Mouse (Mus musculus): Measurements from ENCODE around the gene Dact3. TPM values are rescaled to one million over a fixed set of nuclear protein-coding genes. Genes with fewer than 3 reads are reported as not detected.

Gene Dact3
- polyA plus RNA-seq, 1 experiment from 2014 or later = 3.5 TPM

DNA sequence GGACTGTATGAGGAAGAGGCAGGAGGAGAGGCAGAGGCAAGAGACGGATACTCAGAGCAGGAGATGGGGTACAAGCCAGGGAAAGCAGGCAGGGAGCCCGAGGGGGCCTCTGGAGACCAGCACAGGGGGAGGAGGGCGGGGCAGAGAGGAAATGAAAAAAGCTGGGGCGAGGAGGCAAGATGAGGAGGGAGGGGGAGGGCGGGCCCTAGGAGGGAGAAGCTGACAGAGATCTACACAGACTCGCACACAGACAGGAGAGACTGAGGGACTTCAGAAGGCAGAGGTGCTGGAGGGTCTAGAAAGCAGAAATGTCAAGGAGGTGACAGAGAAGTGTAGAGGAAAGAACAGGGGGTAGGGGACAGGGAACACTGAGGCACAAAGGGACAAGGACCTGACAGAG is 31.2 kb downstream of the Dact3 start, which contains the start of gene Ptgir:
TSS of gene Ptgir (plus strand) at position 210 of the 400 bp plus-strand sequence.
- TF ChIP-seq EP300 (optimal IDR thresholded peaks at IDR 0.05) (no peak), CTCF (IDR thresholded peaks at IDR 0.05; ENCODE audit: low read depth) (no peak)
- peak within 1 kb of the TSS; percentile 18; the same call in 1 of the 2 replicates for H3K9ac ChIP-seq (ENCODE audit: low read length)
- no peak within 1 kb of the TSS for H3K4me3 ChIP-seq (ENCODE audit: low read depth, low read length)
- H3K4me2 ChIP-seq (replicated peaks; ENCODE audit: low read depth) = no peak within 1 kb of the TSS
- H3K4me1 ChIP-seq (replicated peaks; ENCODE audit: control insufficient read depth, insufficient read depth) = 0 out of 2 replicates have a peak, but pooled peaks cover 4% of the 10 kb centered on the region
- WGBS = 24% methylated on average over 4 of the region's 6 CpGs
- no peak for DNase-seq (ENCODE audit: low spot score)
- ATAC-seq (ENCODE audit: low FRiP score, low TSS enrichment) = no peak; the same call in 1 of the 2 replicates
- no peaks in the 10 kb centered on the region for H3K36me3 ChIP-seq (ENCODE audit: control insufficient read depth, insufficient read depth, low read length)
- no peaks in the 10 kb centered on the region for H3K27me3 ChIP-seq (ENCODE audit: control insufficient read depth, insufficient read depth, low read length)
- H3K27ac ChIP-seq (replicated peaks) = peak within 1 kb of the TSS; percentile 41
- no peaks in the 10 kb centered on the region for H3K9me3 ChIP-seq (ENCODE audit: control insufficient read depth, low read length)

DNA sequence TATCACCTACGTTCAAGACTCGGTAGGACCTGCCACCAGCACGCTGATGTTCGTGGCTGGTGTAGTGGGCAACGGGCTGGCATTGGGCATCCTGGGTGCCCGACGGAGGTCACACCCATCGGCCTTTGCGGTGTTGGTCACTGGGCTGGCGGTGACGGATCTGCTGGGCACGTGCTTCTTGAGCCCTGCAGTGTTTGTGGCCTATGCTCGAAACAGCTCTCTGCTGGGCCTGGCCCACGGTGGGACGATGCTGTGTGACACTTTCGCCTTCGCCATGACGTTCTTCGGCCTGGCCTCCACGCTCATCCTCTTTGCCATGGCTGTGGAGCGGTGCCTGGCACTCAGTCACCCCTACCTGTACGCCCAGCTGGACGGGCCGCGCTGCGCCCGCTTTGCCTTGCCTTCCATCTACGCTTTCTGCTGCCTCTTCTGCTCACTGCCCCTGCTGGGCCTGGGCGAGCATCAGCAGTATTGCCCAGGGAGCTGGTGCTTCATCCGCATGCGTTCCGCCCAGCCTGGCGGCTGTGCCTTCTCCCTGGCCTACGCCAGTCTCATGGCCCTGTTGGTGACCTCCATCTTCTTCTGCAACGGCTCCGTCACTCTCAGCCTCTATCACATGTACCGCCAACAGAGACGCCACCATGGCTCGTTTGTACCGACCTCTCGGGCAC is 31.9 kb downstream of the Dact3 start:
- Histone ChIP-seq H3K4me3 (ENCODE audit: low read depth, low read length) (no peak overlapping the region), H3K4me1 (replicated peaks; ENCODE audit: control insufficient read depth, insufficient read depth) (0 out of 2 replicates have a peak, but pooled peaks cover 4% of the 10 kb centered on the region), H3K9me3 (ENCODE audit: control insufficient read depth, low read length) (no peaks in the 10 kb centered on the region), H3K27ac (replicated peaks) (no peak overlapping the region), H3K4me2 (replicated peaks; ENCODE audit: low read depth) (no peak overlapping the region; the same call in 1 of the 2 replicates), H3K36me3 (ENCODE audit: control insufficient read depth, insufficient read depth, low read length) (no peaks in the 10 kb centered on the region), H3K9ac (ENCODE audit: low read length) (0 out of 2 replicates have a peak overlapping the region, but pooled peaks have one; percentile 18), H3K27me3 (ENCODE audit: control insufficient read depth, insufficient read depth, low read length) (no peaks in the 10 kb centered on the region)
- WGBS = 93% methylated on average over 41 of the region's 41 CpGs
- TF ChIP-seq CTCF (IDR thresholded peaks at IDR 0.05; ENCODE audit: low read depth) (no peak), EP300 (optimal IDR thresholded peaks at IDR 0.05) (no peak)
- ATAC-seq (ENCODE audit: low FRiP score, low TSS enrichment) (no peak), DNase-seq (ENCODE audit: low spot score) (no peak)

DNA sequence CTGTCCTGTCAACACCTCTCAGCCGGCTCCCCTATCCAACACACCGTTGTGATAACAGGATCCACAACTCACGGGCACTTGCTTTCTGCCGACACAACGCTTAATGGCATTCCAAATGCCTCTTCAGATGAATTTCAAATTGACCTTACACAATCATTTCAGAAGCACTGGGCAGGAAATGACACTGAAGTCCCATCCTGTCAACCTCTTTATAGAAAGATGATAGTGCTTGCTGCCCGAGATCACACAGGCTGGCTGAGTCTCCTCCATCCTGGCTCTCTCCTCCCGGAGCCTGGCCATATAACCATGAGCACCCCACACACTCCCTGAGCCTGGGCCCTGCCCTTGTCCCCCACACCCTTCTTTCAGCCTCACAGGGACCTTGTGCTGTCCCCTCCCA is 32.7 kb downstream of the Dact3 start:
- ATAC-seq (ENCODE audit: low FRiP score, low TSS enrichment) = no peak
- Histone ChIP-seq H3K27ac (replicated peaks) (no peak overlapping the region), H3K4me2 (replicated peaks; ENCODE audit: low read depth) (peak overlapping the region; percentile 17; the same call in 1 of the 2 replicates), H3K4me3 (ENCODE audit: low read depth, low read length) (no peak overlapping the region), H3K27me3 (ENCODE audit: control insufficient read depth, insufficient read depth, low read length) (no peaks in the 10 kb centered on the region), H3K9me3 (ENCODE audit: control insufficient read depth, low read length) (no peaks in the 10 kb centered on the region), H3K4me1 (replicated peaks; ENCODE audit: control insufficient read depth, insufficient read depth) (0 out of 2 replicates have a peak, but pooled peaks cover 4% of the 10 kb centered on the region), H3K9ac (ENCODE audit: low read length) (0 out of 2 replicates have a peak overlapping the region, but pooled peaks have one; percentile 28), H3K36me3 (ENCODE audit: control insufficient read depth, insufficient read depth, low read length) (no peaks in the 10 kb centered on the region)
- DNase-seq (ENCODE audit: low spot score) = no peak
- no peak for TF ChIP-seq EP300 (optimal IDR thresholded peaks at IDR 0.05)
- no peak for TF ChIP-seq CTCF (IDR thresholded peaks at IDR 0.05; ENCODE audit: low read depth)
- 63% methylated on average over 7 of the region's 7 CpGs for WGBS

DNA sequence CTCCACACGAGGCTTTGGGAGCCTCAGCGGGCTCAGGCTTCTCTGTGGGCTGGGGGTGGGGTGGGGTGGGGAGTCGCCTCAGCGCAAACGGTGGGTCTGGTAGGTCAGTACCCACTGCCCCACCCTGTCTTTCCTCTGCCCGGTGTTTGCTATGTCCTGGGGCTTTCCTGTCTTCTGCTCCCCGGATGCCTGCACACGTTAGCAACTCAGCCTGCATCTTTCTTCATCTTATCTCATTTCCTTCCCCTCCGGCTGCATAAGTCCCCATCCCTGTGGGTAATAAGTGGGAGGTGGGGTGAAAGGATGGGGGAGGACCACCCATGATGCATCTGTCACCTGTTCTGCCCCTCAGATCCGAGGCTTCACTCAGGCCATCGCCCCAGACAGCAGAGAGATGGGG is 33.2 kb downstream of the Dact3 start:
- TF ChIP-seq CTCF (IDR thresholded peaks at IDR 0.05; ENCODE audit: low read depth) (no peak), EP300 (optimal IDR thresholded peaks at IDR 0.05) (no peak)
- ATAC-seq (ENCODE audit: low FRiP score, low TSS enrichment) (no peak), DNase-seq (ENCODE audit: low spot score) (no peak)
- H3K27ac ChIP-seq (replicated peaks) = no peak overlapping the region
- H3K4me1 ChIP-seq (replicated peaks; ENCODE audit: control insufficient read depth, insufficient read depth) = 0 out of 2 replicates have a peak, but pooled peaks cover 4% of the 10 kb centered on the region
- no peaks in the 10 kb centered on the region for H3K36me3 ChIP-seq (ENCODE audit: control insufficient read depth, insufficient read depth, low read length)
- no peaks in the 10 kb centered on the region for H3K27me3 ChIP-seq (ENCODE audit: control insufficient read depth, insufficient read depth, low read length)
- H3K4me2 ChIP-seq (replicated peaks; ENCODE audit: low read depth) = peak overlapping the region; percentile 17; the same call in 1 of the 2 replicates
- no peak overlapping the region for H3K9ac ChIP-seq (ENCODE audit: low read length)
- 28% methylated on average over 11 of the region's 11 CpGs for WGBS
- H3K9me3 ChIP-seq (ENCODE audit: control insufficient read depth, low read length) = no peaks in the 10 kb centered on the region
- H3K4me3 ChIP-seq (ENCODE audit: low read depth, low read length) = no peak overlapping the region

DNA sequence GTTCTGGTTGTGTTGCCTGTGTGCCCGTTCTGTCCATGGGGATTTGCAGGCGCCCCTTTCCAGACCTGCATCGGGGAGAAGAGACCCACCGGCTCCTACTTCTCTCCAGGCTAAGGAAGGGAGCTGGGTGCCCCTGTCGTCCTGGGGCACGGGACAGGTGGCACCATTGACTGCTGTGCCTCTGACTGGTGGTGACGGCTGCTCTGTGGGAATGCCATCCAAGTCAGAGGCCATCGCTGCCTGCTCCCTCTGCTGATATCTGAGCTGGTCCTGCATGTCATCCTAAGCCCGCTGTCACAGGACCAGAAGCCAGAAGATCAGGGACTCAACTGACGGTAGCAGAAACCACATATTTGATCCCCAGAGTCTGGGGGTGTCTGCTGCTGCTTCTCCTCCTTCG is 33.7 kb downstream of the Dact3 start:
- H3K4me1 ChIP-seq (replicated peaks; ENCODE audit: control insufficient read depth, insufficient read depth) = 0 out of 2 replicates have a peak, but pooled peaks cover 4% of the 10 kb centered on the region
- no peak overlapping the region; the same call in 1 of the 2 replicates for H3K27ac ChIP-seq (replicated peaks)

DNA sequence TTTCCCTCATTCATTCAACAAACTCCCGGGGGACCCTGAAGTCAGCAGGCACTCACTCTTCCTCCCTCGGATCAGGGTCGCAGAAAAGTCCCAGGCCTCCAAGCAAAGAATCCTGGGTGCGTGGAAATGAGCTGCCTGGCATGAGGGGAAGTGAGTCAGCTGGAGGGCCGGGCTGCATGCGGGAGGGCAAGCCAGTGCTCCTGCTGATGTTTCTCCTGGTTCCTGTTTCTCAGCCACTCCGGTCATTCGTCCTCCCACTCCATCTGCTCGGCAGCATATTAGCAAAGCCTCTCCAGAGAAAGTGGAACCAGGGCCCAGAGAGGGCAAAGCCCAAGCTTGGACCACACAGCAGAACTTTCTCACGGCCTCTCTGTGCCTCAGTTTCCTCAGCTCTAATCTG is 34.8 kb downstream of the Dact3 start:
- 41% methylated on average over 10 of the region's 10 CpGs for WGBS
- Histone ChIP-seq H3K27ac (replicated peaks) (no peak overlapping the region), H3K4me1 (replicated peaks; ENCODE audit: control insufficient read depth, insufficient read depth) (0 out of 2 replicates have a peak, but pooled peaks cover 4% of the 10 kb centered on the region), H3K4me3 (ENCODE audit: low read depth, low read length) (no peak overlapping the region), H3K9me3 (ENCODE audit: control insufficient read depth, low read length) (no peaks in the 10 kb centered on the region), H3K9ac (ENCODE audit: low read length) (no peak overlapping the region), H3K36me3 (ENCODE audit: control insufficient read depth, insufficient read depth, low read length) (0 out of 2 replicates have a peak, but pooled peaks cover 3% of the 10 kb centered on the region), H3K4me2 (replicated peaks; ENCODE audit: low read depth) (no peak overlapping the region), H3K27me3 (ENCODE audit: control insufficient read depth, insufficient read depth, low read length) (no peaks in the 10 kb centered on the region)
- DNase-seq (ENCODE audit: low spot score) (no peak), ATAC-seq (ENCODE audit: low FRiP score, low TSS enrichment) (no peak)
- TF ChIP-seq CTCF (IDR thresholded peaks at IDR 0.05; ENCODE audit: low read depth) (no peak), EP300 (optimal IDR thresholded peaks at IDR 0.05) (no peak)

More for the DNA sequence above, 33.7 kb downstream of the Dact3 start:
- DNase-seq (ENCODE audit: low spot score) (no peak), ATAC-seq (ENCODE audit: low FRiP score, low TSS enrichment) (no peak)
- no peak overlapping the region for H3K4me2 ChIP-seq (replicated peaks; ENCODE audit: low read depth)
- WGBS = 47% methylated on average over 11 of the region's 11 CpGs
- H3K9me3 ChIP-seq (ENCODE audit: control insufficient read depth, low read length) = no peaks in the 10 kb centered on the region
- no peak overlapping the region for H3K9ac ChIP-seq (ENCODE audit: low read length)
- TF ChIP-seq EP300 (optimal IDR thresholded peaks at IDR 0.05) (no peak), CTCF (IDR thresholded peaks at IDR 0.05; ENCODE audit: low read depth) (no peak)
- no peaks in the 10 kb centered on the region for H3K27me3 ChIP-seq (ENCODE audit: control insufficient read depth, insufficient read depth, low read length)
- no peak overlapping the region for H3K4me3 ChIP-seq (ENCODE audit: low read depth, low read length)
- H3K36me3 ChIP-seq (ENCODE audit: control insufficient read depth, insufficient read depth, low read length) = no peaks in the 10 kb centered on the region
